Mouse (Mus musculus) lung, postnatal 0 days (tissue): Measurements from ENCODE around the gene Pcgf6. TPM values are rescaled to one million over a fixed set of nuclear protein-coding genes. Genes with fewer than 3 reads are reported as not detected.
A peak's percentile ranks its signal among the peaks of the same experiment; 100 is the strongest.

ENCODE experiments used
- ATAC-seq: fragments of 200-750 bp; cut with Nextera tagmentation; 2 replicates; pipeline ENCODE4 v1.8.0; 2017; ENCODE audit warnings: moderate library complexity
- DNase-seq: peaks from one replicate; pipeline ENCODE4 v3.0.0-alpha.2; 2016; ENCODE audit warnings: low spot score
- H3K27ac ChIP-seq: fragments of 300-500 bp; sonication (generic); 2 replicates; pipeline ENCODE4 v1.5.1; 2014; ENCODE audit warnings: antibody characterized with exemption, mild to moderate bottlenecking, low read length, mixed read lengths
- H3K27me3 ChIP-seq: fragments of 300-500 bp; sonication (generic); replicated peaks from 2 replicates; pipeline ENCODE4 v1.6.1; 2014; ENCODE audit warnings: low read length, mixed read lengths; ENCODE audit not compliant: insufficient read depth
- H3K36me3 ChIP-seq: fragments of 300-500 bp; sonication (generic); 2 replicates; pipeline ENCODE4 v1.6.1; 2014; ENCODE audit warnings: low read length, mixed read lengths; ENCODE audit not compliant: insufficient read depth
- H3K4me1 ChIP-seq: fragments of 300-500 bp; sonication (generic); 2 replicates; pipeline ENCODE4 v1.6.1; 2014; ENCODE audit warnings: antibody characterized with exemption, low read depth, low read length, mixed read lengths; ENCODE audit not compliant: insufficient read depth
- H3K4me2 ChIP-seq: fragments of 300-500 bp; sonication (generic); replicated peaks from 2 replicates; pipeline ENCODE4 v1.6.1; 2014; ENCODE audit warnings: low read depth, mild to moderate bottlenecking, low read length, moderate library complexity, mixed read lengths
- H3K4me3 ChIP-seq: fragments of 300-500 bp; sonication (generic); 2 replicates; pipeline ENCODE4 v1.5.1; 2014; ENCODE audit warnings: low read depth, low read length
- H3K9ac ChIP-seq: fragments of 300-500 bp; sonication (generic); replicated peaks from 2 replicates; pipeline ENCODE4 v1.6.1; 2014; ENCODE audit warnings: low read depth, mild to moderate bottlenecking
- H3K9me3 ChIP-seq: fragments of 300-500 bp; sonication (generic); 2 replicates; pipeline ENCODE4 v1.6.1; 2016; ENCODE audit warnings: low read length, mixed read lengths
- CTCF ChIP-seq: IDR thresholded peaks from 2 replicates; pipeline ENCODE4 v1.5.1; 2016; ENCODE audit warnings: antibody characterized with exemption, mild to moderate bottlenecking
- EP300 ChIP-seq: IDR thresholded peaks from 2 replicates; pipeline ENCODE4 v1.6.1; 2016; ENCODE audit warnings: antibody characterized with exemption, mild to moderate bottlenecking, control low read depth
- WGBS: fragments of 180-500 bp; shearing (Covaris S2); extraction: QIAGEN DNeasy Blood & Tissue Kit; methylation state at CpG from one replicate; pipeline ENCODE4 v1.1.7; 2014; 5-methylcytosine and 5-hydroxymethylcytosine counted together
- polyA plus RNA-seq: library from polyadenylated mRNA; unstranded; fragments of >200 nt; fragmentation: Nextera tagmentation; extraction: Ambion mirVana; gene quantifications from 2 replicates; pipeline ENCODE4 v1.2.1, GENCODE M21; 2015

The Pcgf6 gene
- 6.8 and 7.5 TPM in 2 replicates for polyA plus RNA-seq

DNA sequence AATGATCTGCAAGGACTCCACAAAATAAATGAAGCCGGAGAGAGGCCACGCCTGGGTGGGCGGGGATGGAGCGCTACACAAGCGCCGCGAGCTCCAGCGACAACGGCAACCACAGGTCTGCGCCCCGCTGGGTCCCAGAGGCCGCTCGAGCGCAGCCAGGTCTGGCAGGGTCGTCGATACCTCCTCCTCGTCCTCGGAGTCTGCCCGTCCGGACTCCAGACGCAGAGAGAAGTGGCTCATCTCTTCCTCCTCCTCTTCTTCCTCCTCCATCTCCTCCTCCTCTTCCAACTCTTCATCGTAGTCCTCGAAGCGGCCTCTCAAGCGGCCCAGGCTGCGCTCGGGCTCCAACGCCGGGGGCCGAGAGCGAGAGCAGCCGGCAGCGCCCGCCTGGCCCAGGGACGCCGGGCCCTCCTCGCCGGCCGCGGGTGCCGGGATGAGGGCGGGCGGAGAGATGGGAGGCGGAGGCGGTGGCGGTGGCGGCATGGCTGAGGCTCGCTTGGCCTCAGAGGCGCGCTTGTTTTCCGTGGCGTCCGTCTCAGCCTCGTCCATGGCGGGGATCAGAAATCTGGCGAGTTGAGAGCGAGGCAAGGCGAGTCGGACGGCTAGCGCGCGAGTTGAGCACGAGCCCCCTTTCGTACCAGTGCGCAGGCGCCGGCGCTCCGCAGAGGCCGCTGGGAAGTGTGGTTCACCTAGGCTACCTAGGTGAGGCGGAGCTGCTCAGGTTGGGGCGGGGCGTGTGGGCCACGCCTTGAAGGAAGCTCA is at the start of gene Pcgf6:
Pcgf6 (minus strand) TSS at position 636 of the 762 bp plus-strand sequence.
- Histone ChIP-seq H3K4me1 (0 out of 2 replicates have a peak, but pooled peaks cover 4% of the 10 kb centered on the region), H3K9me3 (no peaks in the 10 kb centered on the region), H3K9ac (peak within 1 kb of the TSS; percentile 55), H3K27me3 (no peaks in the 10 kb centered on the region), H3K4me2 (peak within 1 kb of the TSS; percentile 99), H3K27ac (peak within 1 kb of the TSS; percentile 82), H3K36me3 (no peaks in the 10 kb centered on the region), H3K4me3 (peak within 1 kb of the TSS; percentile 83)
- WGBS: 1% methylated on average over 59 of the region's 75 CpGs
- DNase-seq: peak; percentile 88
- TF ChIP-seq EP300: no peak
- no peak for TF ChIP-seq CTCF
- peak; percentile 93 for ATAC-seq

GRCm38 (mm10) chr19:47090550-47091156 is 39.9 kb upstream of the Pcgf6 start, which contains the start of the genes Usmg5 and Pdcd11:
TSS of gene Usmg5 (minus strand) at chr19:47090647.
TSS of gene Pdcd11 (plus strand) at chr19:47090768.
- Histone ChIP-seq H3K9ac (peak within 1 kb of the TSS; percentile 96), H3K27me3 (no peaks in the 10 kb centered on the region), H3K36me3 (peaks cover 11% of the 10 kb centered on the region; the same call in 1 of the 2 replicates), H3K4me2 (peak within 1 kb of the TSS; percentile 64), H3K4me3 (peak within 1 kb of the TSS; percentile 92), H3K9me3 (no peaks in the 10 kb centered on the region), H3K4me1 (peaks cover 9% of the 10 kb centered on the region; the same call in 1 of the 2 replicates), H3K27ac (peak within 1 kb of the TSS; percentile 89)
- ATAC-seq (peak; percentile 100), DNase-seq (peak; percentile 98)
- TF ChIP-seq EP300 (no peak), CTCF (no peak)
- WGBS: under 1% methylated on average over 56 of the region's 56 CpGs

DNA sequence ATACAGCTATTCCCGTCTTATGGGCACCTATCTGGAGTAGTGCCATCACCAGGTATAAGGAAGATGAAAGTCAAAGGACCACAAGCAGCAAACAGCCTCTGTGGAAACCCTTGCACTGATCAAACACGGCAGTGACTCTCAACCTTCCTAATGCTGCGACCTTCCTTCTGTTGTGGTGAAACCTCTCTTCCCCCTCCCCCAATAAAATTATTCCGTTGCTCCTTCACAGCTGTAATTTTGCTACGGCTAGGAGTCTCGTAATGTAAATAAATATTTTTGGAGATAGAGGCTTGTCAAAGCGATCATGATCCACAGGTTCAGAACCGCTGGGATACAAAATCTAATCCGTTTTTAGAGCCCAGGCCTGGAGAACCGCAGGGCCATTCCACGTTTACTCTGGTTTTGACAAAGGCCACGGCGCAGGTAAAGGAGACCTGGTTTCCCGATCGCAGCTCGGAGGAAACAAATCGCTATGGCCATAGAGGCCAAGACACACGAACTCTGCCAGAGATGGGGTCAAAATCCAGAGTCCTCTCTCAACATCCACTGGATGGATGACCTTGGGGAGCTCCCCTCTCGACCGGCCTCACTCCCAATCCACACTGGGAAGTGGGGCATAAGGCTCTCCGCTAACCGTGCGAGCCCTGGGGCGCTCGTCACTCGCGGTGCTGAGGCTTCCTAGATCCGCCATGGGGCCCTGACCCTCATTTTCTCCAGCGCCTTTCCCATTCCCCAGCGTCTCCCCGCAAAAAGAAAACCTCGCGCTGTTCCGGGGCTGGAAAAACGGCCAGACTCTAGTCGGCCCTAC is 39.2 kb upstream of the Pcgf6 start:
- DNase-seq: peak; percentile 49
- peaks cover 9% of the 10 kb centered on the region; the same call in 1 of the 2 replicates for H3K4me1 ChIP-seq

GRCm38 (mm10) chr19:47088226-47088625 is 37.5 kb upstream of the Pcgf6 start:
- ATAC-seq: no peak
- WGBS: 75% methylated on average over 3 of the region's 3 CpGs
- H3K9me3 ChIP-seq: no peaks in the 10 kb centered on the region
- H3K9ac ChIP-seq: no peak overlapping the region
- no peak overlapping the region for H3K4me2 ChIP-seq
- no peak overlapping the region for H3K4me3 ChIP-seq
- DNase-seq: no peak
- TF ChIP-seq CTCF: no peak
- TF ChIP-seq EP300: no peak
- peaks cover 9% of the 10 kb centered on the region; the same call in 1 of the 2 replicates for H3K4me1 ChIP-seq
- H3K27ac ChIP-seq: no peak overlapping the region
- peaks cover 10% of the 10 kb centered on the region; the same call in 1 of the 2 replicates for H3K36me3 ChIP-seq
- no peaks in the 10 kb centered on the region for H3K27me3 ChIP-seq

More for the DNA sequence above, 39.2 kb upstream of the Pcgf6 start:
- Histone ChIP-seq H3K36me3 (peaks cover 7% of the 10 kb centered on the region; the same call in 1 of the 2 replicates), H3K4me3 (peak overlapping the region; percentile 92), H3K4me2 (peak overlapping the region; percentile 64), H3K9me3 (no peaks in the 10 kb centered on the region), H3K27me3 (no peaks in the 10 kb centered on the region), H3K27ac (peak overlapping the region; percentile 89), H3K9ac (peak overlapping the region; percentile 96)
- WGBS: under 1% methylated on average over 36 of the region's 36 CpGs
- no peak for TF ChIP-seq CTCF
- no peak for TF ChIP-seq EP300
- peak; percentile 64 for ATAC-seq

GRCm38 (mm10) chr19:47067924-47068611 is 17.4 kb upstream of the Pcgf6 start:
- peak overlapping the region; percentile 97 for H3K4me3 ChIP-seq
- WGBS: under 1% methylated on average over 46 of the region's 72 CpGs
- peak overlapping the region; percentile 84 for H3K4me2 ChIP-seq
- peak overlapping the region; percentile 89 for H3K27ac ChIP-seq
- ATAC-seq (peak; percentile 96), DNase-seq (peak; percentile 95)
- peaks cover 7% of the 10 kb centered on the region; the same call in 1 of the 2 replicates for H3K36me3 ChIP-seq
- H3K9ac ChIP-seq: peak overlapping the region; percentile 81
- TF ChIP-seq EP300 (no peak), CTCF (no peak; the same call in 1 of the 2 replicates)
- no peaks in the 10 kb centered on the region for H3K9me3 ChIP-seq
- no peaks in the 10 kb centered on the region for H3K4me1 ChIP-seq
- no peaks in the 10 kb centered on the region for H3K27me3 ChIP-seq
